Mouse (Mus musculus) MEL (cell line): ENCODE data around the gene Smim20.

ENCODE experiments used
- CTCF ChIP-seq, 3 experiments: IDR thresholded peaks in 2 of 3; conservative IDR thresholded peaks in 1 of 3; 2 replicates each; pipeline ENCODE4 v1.5.1; 2011 to 2012; ENCODE audit warnings: low read length in 3 of 3, low read depth in 2 of 3, mild to moderate bottlenecking in 2 of 3, improper control_type of control experiment in 1 of 3, inconsistent platforms in 1 of 3, mixed read lengths in 1 of 3, moderate library complexity in 1 of 3; ENCODE audit not compliant: control insufficient read depth in 1 of 3, insufficient read depth in 1 of 3, poor library complexity in 1 of 3, severe bottlenecking in 1 of 3
- MXI1 ChIP-seq: IDR thresholded peaks from 2 replicates; pipeline ENCODE4 v1.6.1; 2011; ENCODE audit warnings: mild to moderate bottlenecking, low read depth, low read length, improper control_type of control experiment
- POLR2A ChIP-seq, 2 experiments: IDR thresholded peaks; 2 replicates each; pipeline ENCODE4 v1.6.1; 2011 to 2012; ENCODE audit warnings: low read length in 2 of 2, mild to moderate bottlenecking in 2 of 2, control low read depth in 1 of 2, improper control_type of control experiment in 1 of 2, low read depth in 1 of 2, moderate library complexity in 1 of 2; ENCODE audit not compliant: control insufficient read depth in 1 of 2, insufficient read depth in 1 of 2, poor library complexity in 1 of 2

DNA sequence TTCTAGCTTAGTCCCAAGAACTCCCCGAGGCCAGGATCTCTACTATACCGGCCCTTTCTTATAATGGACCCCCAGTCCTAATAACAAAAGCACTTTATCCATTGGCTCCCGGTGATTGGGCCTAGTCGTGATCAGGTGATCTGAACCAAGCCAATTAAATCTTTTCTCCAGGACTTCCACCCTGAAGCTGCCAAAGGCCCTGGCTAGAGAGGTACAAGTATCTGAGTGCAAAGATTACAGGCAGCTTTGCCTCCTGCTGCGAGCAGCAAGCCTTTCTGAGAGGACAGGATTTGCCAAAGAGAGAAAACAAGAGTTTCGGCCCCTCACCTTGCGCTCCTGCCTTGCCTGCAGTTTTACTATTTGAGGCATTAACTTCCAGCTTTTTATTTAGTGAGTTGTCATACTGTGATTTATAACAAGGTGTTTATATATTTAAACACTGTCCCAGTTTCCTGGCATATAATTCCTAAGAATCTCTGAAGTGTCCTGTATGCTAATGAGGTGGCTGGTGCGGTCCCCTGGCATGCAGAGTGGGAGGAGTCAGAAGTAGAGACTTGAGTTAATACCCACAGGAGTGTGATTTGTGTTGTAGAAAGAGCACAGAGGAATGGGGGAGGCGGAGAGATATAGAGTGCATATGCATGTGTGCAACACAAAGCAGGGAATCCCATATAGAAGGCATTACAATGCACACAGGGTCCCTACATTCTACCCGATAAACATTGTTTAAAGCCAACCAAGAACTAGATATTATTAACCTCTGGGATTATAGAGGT, 36.2 kb downstream of the Smim20 start:
- TF ChIP-seq MXI1 = no peak
- TF ChIP-seq CTCF (IDR thresholded peaks at IDR 0.05 in 2 of 3, conservative IDR thresholded peaks at IDR 0.05 in 1 of 3; ENCODE audit: control insufficient read depth in 1 of 3, insufficient read depth in 1 of 3, low read depth in 2 of 3, low read length in 3 of 3, poor library complexity in 1 of 3, severe bottlenecking in 1 of 3) = no peak
- no peak for TF ChIP-seq POLR2A (IDR thresholded peaks at IDR 0.05; ENCODE audit: control insufficient read depth in 1 of 2, insufficient read depth in 1 of 2, low read depth in 1 of 2, low read length in 2 of 2, poor library complexity in 1 of 2)
